Mouse (Mus musculus) liver, adult 2 months (tissue): ENCODE measurements at regions not wholly inside any gene's neighbourhood (a gene's known extent, or its start where the extent isn't known, plus 50 kb on each side); places are given as distances from the start of the nearest gene placed in this dataset.

Source experiments
- CTCF ChIP-seq: fragments of 200-500 bp; IDR thresholded peaks from 2 replicates; pipeline ENCODE4 v1.5.1; 2011; ENCODE audit warnings: low read depth, low read length, control low read depth
- POLR2A ChIP-seq: fragments of 200-500 bp; IDR thresholded peaks from 2 replicates; pipeline ENCODE4 v1.6.1; 2011; ENCODE audit warnings: low read length, control low read depth; ENCODE audit not compliant: insufficient read depth; ENCODE audit errors: extremely low read depth

DNA sequence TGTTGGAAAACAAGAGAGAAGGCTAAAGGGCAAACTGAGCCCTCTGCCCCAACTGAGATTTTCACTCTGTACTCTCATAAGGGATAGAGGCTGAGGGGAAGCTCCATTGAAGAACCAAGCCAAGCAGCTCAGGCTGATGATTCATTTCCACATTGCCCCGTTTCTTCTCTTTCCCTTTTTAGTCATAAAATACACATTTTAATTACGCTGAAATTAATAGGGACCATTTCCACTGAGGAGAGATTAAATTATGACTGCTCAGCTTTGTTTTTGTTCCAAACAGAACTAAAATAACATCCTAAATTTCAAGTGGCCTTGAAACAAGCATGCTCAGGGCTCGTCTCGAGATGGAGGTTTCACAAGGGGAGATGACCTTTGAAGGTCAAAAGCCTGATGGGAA lies 378.7 kb upstream of the Runx1 start:
- TF ChIP-seq POLR2A (no peak), CTCF (no peak)
